Mouse (Mus musculus): ENCODE measurements around the gene Pnpo. TPM values are rescaled to one million over a fixed set of nuclear protein-coding genes. Genes with fewer than 3 reads are reported as not detected.

Pnpo gene
- polyA plus RNA-seq, 1 experiment from 2014 or later = 652 TPM

- Histone ChIP-seq H3K9me3 (replicated peaks) (no peaks in the 10 kb centered on the region), H3K4me3 (replicated peaks) (no peak overlapping the region), H3K4me1 (replicated peaks) (peaks cover 98% of the 10 kb centered on the region), H3K4me2 (no peak overlapping the region), H3K27ac (peak overlapping the region; percentile 99), H3K36me3 (peaks cover 93% of the 10 kb centered on the region), H3K9ac (peak overlapping the region; percentile 28; the same call in 1 of the 2 replicates), H3K27me3 (no peaks in the 10 kb centered on the region)
- no peak for DNase-seq
- ATAC-seq (ENCODE audit: low read depth) = no peak
- 82% methylated on average over 10 of the region's 10 CpGs for WGBS (ENCODE audit: insufficient replicate concordance)
Observed at GRCm38 (mm10) chr11:96952426-96952825, 8.6 kb upstream of the Pnpo start.

- Histone ChIP-seq H3K4me3 (replicated peaks) (no peak overlapping the region), H3K27me3 (no peaks in the 10 kb centered on the region), H3K27ac (peak overlapping the region; percentile 99), H3K36me3 (peaks cover 77% of the 10 kb centered on the region), H3K4me1 (replicated peaks) (peaks cover 98% of the 10 kb centered on the region), H3K4me2 (no peak overlapping the region), H3K9me3 (replicated peaks) (no peaks in the 10 kb centered on the region), H3K9ac (no peak overlapping the region; the same call in 1 of the 2 replicates)
- DNase-seq = no peak
- 93% methylated on average over 3 of the region's 3 CpGs for WGBS (ENCODE audit: insufficient replicate concordance)
- ATAC-seq (ENCODE audit: low read depth) = no peak
Observed at GRCm38 (mm10) chr11:96950767-96951166, 7.0 kb upstream of the Pnpo start.

GRCm38 (mm10) chr11:96947849-96948248 lies 4.1 kb upstream of the Pnpo start:
- peak overlapping the region; percentile 95 for H3K4me2 ChIP-seq
- ATAC-seq (ENCODE audit: low read depth) (peak; percentile 75), DNase-seq (peak; percentile 91)
- peaks cover 48% of the 10 kb centered on the region for H3K36me3 ChIP-seq
- 19% methylated on average over 4 of the region's 4 CpGs for WGBS (ENCODE audit: insufficient replicate concordance)
- peak overlapping the region; percentile 99 for H3K27ac ChIP-seq
- peaks cover 89% of the 10 kb centered on the region for H3K4me1 ChIP-seq (replicated peaks)
- peak overlapping the region; percentile 80 for H3K4me3 ChIP-seq (replicated peaks)
- no peaks in the 10 kb centered on the region for H3K27me3 ChIP-seq
- H3K9ac ChIP-seq = peak overlapping the region; percentile 87
- no peaks in the 10 kb centered on the region for H3K9me3 ChIP-seq (replicated peaks)

GRCm38 (mm10) chr11:96946498-96946897 lies 2.7 kb upstream of the Pnpo start:
- Histone ChIP-seq H3K27ac (peak overlapping the region; percentile 99), H3K4me2 (peak overlapping the region; percentile 95), H3K4me3 (replicated peaks) (peak overlapping the region; percentile 80), H3K4me1 (replicated peaks) (peaks cover 85% of the 10 kb centered on the region), H3K9ac (peak overlapping the region; percentile 87), H3K27me3 (no peaks in the 10 kb centered on the region), H3K9me3 (replicated peaks) (no peaks in the 10 kb centered on the region), H3K36me3 (peaks cover 39% of the 10 kb centered on the region)
- no peak for DNase-seq
- 48% methylated on average over 9 of the region's 9 CpGs for WGBS (ENCODE audit: insufficient replicate concordance)
- ATAC-seq (ENCODE audit: low read depth) = no peak

- Histone ChIP-seq H3K36me3 (peaks cover 39% of the 10 kb centered on the region), H3K9ac (peak overlapping the region; percentile 87), H3K4me1 (replicated peaks) (peaks cover 85% of the 10 kb centered on the region), H3K4me2 (peak overlapping the region; percentile 95), H3K9me3 (replicated peaks) (no peaks in the 10 kb centered on the region), H3K4me3 (replicated peaks) (peak overlapping the region; percentile 80), H3K27me3 (no peaks in the 10 kb centered on the region), H3K27ac (peak overlapping the region; percentile 99)
- ATAC-seq (ENCODE audit: low read depth) (no peak), DNase-seq (no peak)
- 18% methylated on average over 14 of the region's 14 CpGs for WGBS (ENCODE audit: insufficient replicate concordance)
Observed at GRCm38 (mm10) chr11:96944844-96945580, 1.2 kb upstream of the Pnpo start.

GRCm38 (mm10) chr11:96941989-96942590 lies 1.7 kb downstream of the Pnpo start:
- no peaks in the 10 kb centered on the region for H3K9me3 ChIP-seq (replicated peaks)
- peaks cover 85% of the 10 kb centered on the region for H3K4me1 ChIP-seq (replicated peaks)
- DNase-seq (peak; percentile 85), ATAC-seq (ENCODE audit: low read depth) (peak; percentile 73)
- H3K36me3 ChIP-seq = peaks cover 49% of the 10 kb centered on the region
- WGBS (ENCODE audit: insufficient replicate concordance) = 31% methylated on average over 6 of the region's 6 CpGs
- H3K27me3 ChIP-seq = no peaks in the 10 kb centered on the region
- H3K4me3 ChIP-seq (replicated peaks) = peak overlapping the region; percentile 80
- H3K27ac ChIP-seq = peak overlapping the region; percentile 99
- H3K4me2 ChIP-seq = peak overlapping the region; percentile 95
- peak overlapping the region; percentile 95 for H3K9ac ChIP-seq

- H3K4me2 ChIP-seq = peak overlapping the region; percentile 95
- H3K9ac ChIP-seq = peak overlapping the region; percentile 95
- no peaks in the 10 kb centered on the region for H3K9me3 ChIP-seq (replicated peaks)
- H3K36me3 ChIP-seq = peaks cover 62% of the 10 kb centered on the region
- peak overlapping the region; percentile 80 for H3K4me3 ChIP-seq (replicated peaks)
- ATAC-seq (ENCODE audit: low read depth) = peak; percentile 6
- H3K27ac ChIP-seq = peak overlapping the region; percentile 99
- H3K4me1 ChIP-seq (replicated peaks) = peaks cover 85% of the 10 kb centered on the region
- 44% methylated on average over 16 of the region's 16 CpGs for WGBS (ENCODE audit: insufficient replicate concordance)
- H3K27me3 ChIP-seq = no peaks in the 10 kb centered on the region
- DNase-seq = peak; percentile 67
Observed at GRCm38 (mm10) chr11:96940578-96941465, 3.0 kb downstream of the Pnpo start.

GRCm38 (mm10) chr11:96938426-96938800 lies 5.4 kb downstream of the Pnpo start:
- WGBS (ENCODE audit: insufficient replicate concordance) = 76% methylated on average over 6 of the region's 6 CpGs
- peak overlapping the region; percentile 95 for H3K9ac ChIP-seq
- H3K27me3 ChIP-seq = no peaks in the 10 kb centered on the region
- no peaks in the 10 kb centered on the region for H3K9me3 ChIP-seq (replicated peaks)
- no peak for DNase-seq
- peak overlapping the region; percentile 80 for H3K4me3 ChIP-seq (replicated peaks)
- peak overlapping the region; percentile 99 for H3K27ac ChIP-seq
- H3K4me2 ChIP-seq = peak overlapping the region; percentile 95
- peaks cover 92% of the 10 kb centered on the region for H3K4me1 ChIP-seq (replicated peaks)
- no peak for ATAC-seq (ENCODE audit: low read depth)
- H3K36me3 ChIP-seq = peaks cover 68% of the 10 kb centered on the region

GRCm38 (mm10) chr11:96937549-96938425 lies 6.0 kb downstream of the Pnpo start:
- Histone ChIP-seq H3K4me2 (peak overlapping the region; percentile 95), H3K9me3 (replicated peaks) (no peaks in the 10 kb centered on the region), H3K9ac (peak overlapping the region; percentile 95), H3K4me3 (replicated peaks) (peak overlapping the region; percentile 80), H3K36me3 (peaks cover 68% of the 10 kb centered on the region), H3K27me3 (no peaks in the 10 kb centered on the region), H3K4me1 (replicated peaks) (peaks cover 95% of the 10 kb centered on the region), H3K27ac (peak overlapping the region; percentile 99)
- ATAC-seq (ENCODE audit: low read depth) (peak; percentile 8), DNase-seq (peak; percentile 60)
- WGBS (ENCODE audit: insufficient replicate concordance) = 50% methylated on average over 10 of the region's 10 CpGs

GRCm38 (mm10) chr11:96935872-96936650 lies 7.7 kb downstream of the Pnpo start:
- no peak for ATAC-seq (ENCODE audit: low read depth)
- H3K27me3 ChIP-seq = no peaks in the 10 kb centered on the region
- H3K27ac ChIP-seq = peak overlapping the region; percentile 99
- 0 out of 2 replicates have a peak overlapping the region, but pooled peaks have one; percentile 55 for H3K4me2 ChIP-seq
- WGBS (ENCODE audit: insufficient replicate concordance) = 80% methylated on average over 9 of the region's 9 CpGs
- DNase-seq = no peak
- peaks cover 58% of the 10 kb centered on the region for H3K36me3 ChIP-seq
- H3K4me3 ChIP-seq (replicated peaks) = no peak overlapping the region
- peaks cover 98% of the 10 kb centered on the region for H3K4me1 ChIP-seq (replicated peaks)
- no peaks in the 10 kb centered on the region for H3K9me3 ChIP-seq (replicated peaks)
- H3K9ac ChIP-seq = peak overlapping the region; percentile 95; the same call in 1 of the 2 replicates
